Mouse (Mus musculus) lung, postnatal 0 days (tissue): ENCODE measurements around the gene Sept3.

Source experiments
- CTCF ChIP-seq: IDR thresholded peaks from 2 replicates; pipeline ENCODE4 v1.5.1; 2016; ENCODE audit warnings: antibody characterized with exemption, mild to moderate bottlenecking
- EP300 ChIP-seq: IDR thresholded peaks from 2 replicates; pipeline ENCODE4 v1.6.1; 2016; ENCODE audit warnings: antibody characterized with exemption, mild to moderate bottlenecking, control low read depth

GRCm38 (mm10) chr15:82293271-82293711 is 18.6 kb downstream of the Sept3 start:
- TF ChIP-seq CTCF, result no peak
- no peak for TF ChIP-seq EP300
